Mouse (Mus musculus) inflammation-experienced regulatory T-cells, adult 6 months (primary cell): ENCODE results near the gene Itga10. TPM values are rescaled to one million over a fixed set of nuclear protein-coding genes. Genes with fewer than 3 reads are reported as not detected.
"Not testable (repeated sequence)": the region's sequence is repeated elsewhere in the genome, so short reads cannot be mapped to it uniquely, and the experiment has no call there.

Experiments
- ATAC-seq: one replicate; pipeline ENCODE4 v1.8.0; 2017
- polyA plus RNA-seq, 3 experiments: library from polyadenylated mRNA; unstranded; fragments of 100-300 nt; shearing (Covaris generic); gene quantifications; one replicate each; pipeline ENCODE4 v1.2.1; 2017

Gene Itga10
- not detected for polyA plus RNA-seq

- no peak for ATAC-seq
Measured at GRCm38 (mm10) chr3:96645018-96645649, at the start of gene Itga10. Gene Itga10, plus strand, starts transcription at chr3:96645584.

GRCm38 (mm10) chr3:96595661-96596060 is 49.7 kb upstream of the Itga10 start:
- no peak for ATAC-seq

GRCm38 (mm10) chr3:96596228-96596707 is 49.1 kb upstream of the Itga10 start, which contains the start of gene Ankrd34a:
Gene Ankrd34a, plus strand, starts transcription at chr3:96596636.
- no peak for ATAC-seq

DNA sequence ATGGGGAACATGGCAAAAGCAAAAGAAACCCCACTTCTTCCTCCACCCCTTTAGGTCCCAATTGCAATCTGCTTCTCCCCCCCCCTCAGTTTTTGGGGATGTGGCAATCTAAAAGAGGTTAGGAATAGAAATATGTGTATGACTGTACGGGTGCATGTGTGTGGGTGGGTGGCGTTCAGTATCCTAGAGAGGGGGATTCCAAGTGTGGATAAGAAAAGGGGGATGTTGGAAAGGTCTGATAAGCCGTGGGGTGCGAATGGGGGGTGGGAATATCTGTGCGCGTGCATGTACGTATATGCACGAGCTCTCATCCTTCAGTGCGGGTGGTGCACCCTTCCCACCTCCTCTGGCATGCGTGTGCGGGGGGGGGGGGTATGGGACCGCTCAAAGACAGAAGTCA is 48.5 kb upstream of the Itga10 start:
- ATAC-seq, result no peak

DNA sequence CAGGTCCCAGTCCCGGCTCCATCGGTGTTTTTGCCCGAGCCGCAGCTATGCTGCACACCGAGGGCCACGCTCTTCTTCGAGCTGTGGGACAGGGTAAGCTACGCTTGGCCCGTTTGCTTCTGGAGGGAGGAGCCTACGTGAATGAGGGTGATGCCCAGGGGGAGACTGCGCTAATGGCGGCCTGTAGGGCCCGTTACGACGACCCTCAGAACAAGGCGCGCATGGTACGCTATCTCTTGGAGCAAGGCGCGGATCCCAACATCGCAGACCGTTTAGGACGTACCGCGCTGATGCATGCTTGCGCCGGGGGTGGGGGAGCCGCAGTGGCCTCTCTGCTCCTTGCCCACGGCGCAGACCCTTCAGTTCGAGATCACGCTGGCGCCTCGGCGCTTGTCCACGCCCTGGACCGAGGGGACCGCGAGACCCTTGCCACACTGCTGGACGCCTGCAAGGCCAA is 47.9 kb upstream of the Itga10 start:
- ATAC-seq, result no peak

GRCm38 (mm10) chr3:96598156-96599068 is 47.0 kb upstream of the Itga10 start:
- no peak for ATAC-seq

DNA sequence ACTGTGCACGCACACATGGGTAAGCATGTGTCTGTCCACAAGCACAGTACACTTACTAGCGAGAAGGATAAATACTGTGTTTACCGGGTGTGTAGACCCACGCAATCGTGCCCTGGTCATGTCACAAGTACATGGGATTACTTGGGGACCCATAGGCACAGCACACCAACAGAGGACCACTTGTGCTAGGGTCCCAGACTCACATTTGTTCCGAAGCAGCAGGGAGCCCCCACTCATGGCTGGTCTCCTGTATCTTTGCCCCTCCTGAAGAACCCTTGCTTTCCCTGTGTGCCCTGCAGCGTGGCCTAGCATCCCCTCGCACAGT is 46.4 kb upstream of the Itga10 start:
- ATAC-seq, result no peak

GRCm38 (mm10) chr3:96599411-96599810 is 46.0 kb upstream of the Itga10 start:
- no peak for ATAC-seq

GRCm38 (mm10) chr3:96600639-96601250 is 44.6 kb upstream of the Itga10 start, which contains the start of gene Lix1l:
Gene Lix1l, plus strand, starts transcription at chr3:96601149.
- peak; percentile 92 for ATAC-seq

DNA sequence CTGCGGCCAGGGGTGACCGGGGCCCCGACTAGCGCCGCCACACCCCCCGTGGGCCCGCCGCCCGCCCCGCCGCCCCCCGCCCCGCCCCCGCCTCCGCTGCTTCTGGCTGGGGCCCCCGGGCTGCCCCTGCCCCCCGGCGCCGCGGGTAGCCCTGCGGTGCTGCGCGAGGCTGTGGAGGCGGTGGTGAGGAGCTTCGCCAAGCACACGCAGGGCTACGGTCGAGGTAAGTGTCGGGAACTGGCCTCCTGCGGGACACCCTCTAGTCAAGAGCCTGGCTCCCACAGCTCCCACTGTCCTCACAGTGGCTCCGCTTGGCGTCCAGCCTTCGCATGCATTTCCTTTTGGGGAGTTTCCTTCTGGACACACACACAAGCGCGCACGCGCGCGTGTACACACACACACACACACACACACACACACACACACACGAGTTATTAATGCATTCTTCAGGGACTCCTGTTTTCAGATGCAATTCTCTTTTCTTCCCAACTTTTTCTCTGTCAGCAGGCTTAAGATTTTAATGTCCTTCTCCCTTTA is 44.1 kb upstream of the Itga10 start:
- ATAC-seq, result peak; percentile 5

DNA sequence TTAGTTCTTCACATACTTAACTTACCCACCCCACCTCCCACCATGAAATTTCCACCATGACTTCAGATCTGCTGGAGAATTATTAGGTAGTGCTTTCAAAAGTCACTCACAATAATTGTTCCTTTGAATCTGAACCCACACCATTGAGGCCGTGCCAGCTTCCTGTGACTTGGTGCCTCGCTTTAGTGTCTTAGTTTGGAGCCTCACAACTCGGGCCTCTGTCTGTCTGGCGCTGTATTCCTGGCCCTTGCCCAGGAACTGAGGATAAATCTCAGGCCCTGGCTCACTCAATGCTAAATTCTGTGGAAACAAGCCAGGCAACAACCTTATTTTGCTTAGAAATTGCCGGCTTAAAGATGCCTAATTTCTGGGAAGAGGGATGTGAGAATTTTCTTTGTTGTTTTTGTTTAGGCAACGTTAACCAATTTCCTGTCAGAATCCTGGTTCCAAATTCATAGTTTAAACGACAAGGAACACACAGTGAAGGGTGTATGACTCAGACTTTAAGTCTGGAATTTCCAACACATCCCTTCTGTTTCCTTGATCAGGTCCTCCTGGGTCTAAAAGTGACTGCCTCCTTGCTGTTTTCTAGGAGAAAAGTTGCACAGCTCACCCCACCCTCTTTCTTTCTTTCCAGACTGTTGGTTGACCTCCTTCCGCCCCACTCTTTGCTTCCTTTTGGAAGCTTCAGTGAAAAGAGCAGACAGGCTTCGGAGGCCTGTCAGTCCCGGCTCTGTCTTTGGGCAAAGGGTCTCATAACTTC is 43.3 kb upstream of the Itga10 start:
- ATAC-seq, result no peak

DNA sequence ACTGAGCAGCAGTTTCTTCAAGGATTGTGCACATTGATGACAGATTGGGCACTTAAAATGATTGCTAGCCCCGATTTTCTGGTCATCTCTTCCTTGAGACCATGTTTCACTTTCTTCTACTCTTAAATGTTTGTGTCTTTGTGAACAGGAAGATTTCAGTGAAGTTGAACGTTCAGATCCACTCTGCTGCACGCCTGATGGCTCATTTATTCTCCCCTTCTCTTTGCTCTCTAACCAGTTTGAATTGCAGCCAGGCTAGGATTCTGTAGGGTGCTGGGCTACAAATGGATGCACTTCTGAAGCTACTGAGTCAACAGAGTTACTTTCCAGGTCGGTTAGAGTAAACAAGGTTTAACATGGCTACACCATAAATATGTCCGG is 42.7 kb upstream of the Itga10 start:
- no peak for ATAC-seq

GRCm38 (mm10) chr3:96603311-96603710 is 42.1 kb upstream of the Itga10 start:
- no peak for ATAC-seq

GRCm38 (mm10) chr3:96606007-96606406 is 39.4 kb upstream of the Itga10 start:
- not testable (repeated sequence) for ATAC-seq

GRCm38 (mm10) chr3:96606618-96607017 is 38.8 kb upstream of the Itga10 start:
- ATAC-seq, result no peak

GRCm38 (mm10) chr3:96617941-96618340 is 27.4 kb upstream of the Itga10 start:
- no peak for ATAC-seq

DNA sequence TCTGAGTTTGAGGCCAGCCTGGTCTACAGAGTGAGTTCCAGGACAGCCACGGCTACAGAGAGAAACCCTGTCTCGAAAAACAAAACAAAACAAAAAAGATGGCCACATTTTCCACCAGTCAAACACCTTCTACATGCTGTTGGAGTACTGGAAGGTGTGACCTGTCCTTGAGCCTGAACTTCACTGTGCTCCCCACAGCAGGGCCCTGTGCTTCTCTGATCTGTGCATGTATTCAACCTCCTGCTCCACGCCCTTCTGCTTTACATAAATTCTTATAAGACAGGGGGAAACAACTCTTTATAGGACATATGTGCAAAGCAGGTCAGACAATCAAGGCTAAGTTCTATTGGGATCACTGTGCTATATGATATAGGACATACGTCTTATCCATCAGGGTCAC is 22.2 kb upstream of the Itga10 start:
- ATAC-seq, result no peak

- ATAC-seq, result peak; percentile 98
Measured at GRCm38 (mm10) chr3:96629729-96630600, 15.4 kb upstream of the Itga10 start, which contains the start of gene Rbm8a. Gene Rbm8a, plus strand, starts transcription at chr3:96629933.

DNA sequence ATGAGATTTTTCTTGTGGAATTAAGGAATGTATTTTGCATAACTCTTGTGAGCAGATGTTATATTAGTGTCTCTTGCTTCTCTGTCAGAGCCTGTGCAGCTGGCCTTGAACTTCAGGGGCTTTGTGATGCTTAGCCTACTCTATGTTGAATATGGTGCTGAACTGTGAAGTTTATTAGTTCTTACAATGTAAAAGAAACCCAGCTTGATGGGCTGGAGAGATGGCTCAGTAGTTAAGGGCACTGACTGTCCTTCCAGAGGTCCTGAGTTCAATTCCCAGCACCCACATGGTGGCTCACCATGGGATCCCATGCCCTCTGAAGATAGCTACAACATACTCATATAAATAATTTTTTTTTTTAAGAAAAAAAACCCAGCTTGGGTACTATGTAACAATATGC is 13.3 kb upstream of the Itga10 start:
- ATAC-seq, result no peak

- no peak for ATAC-seq
Measured at GRCm38 (mm10) chr3:96634015-96634414, 11.4 kb upstream of the Itga10 start.
